Mouse (Mus musculus): ENCODE measurements around the gene Rbm6. TPM values are rescaled to one million over a fixed set of nuclear protein-coding genes. Genes with fewer than 3 reads are reported as not detected.

The Rbm6 gene
- total RNA-seq, 2 experiments from 2014 or later: 21.6 to 35.5 TPM

- no peak for DNase-seq
These were observed 7.4 kb upstream of the Rbm6 start for GRCm38 (mm10) chr9:107880411-107880810.

- peak; percentile 92 for DNase-seq
These were observed 513 bp downstream of the Rbm6 start for GRCm38 (mm10) chr9:107872350-107873098.

- no peak for DNase-seq
These were observed 7.0 kb downstream of the Rbm6 start for GRCm38 (mm10) chr9:107866081-107866480.

GRCm38 (mm10) chr9:107864493-107864892, 8.5 kb downstream of the Rbm6 start:
- no peak for DNase-seq

GRCm38 (mm10) chr9:107858343-107858742, 14.7 kb downstream of the Rbm6 start:
- no peak for DNase-seq

GRCm38 (mm10) chr9:107848922-107849321, 24.1 kb downstream of the Rbm6 start:
- DNase-seq: no peak

- no peak for DNase-seq
These were observed 30.3 kb downstream of the Rbm6 start for GRCm38 (mm10) chr9:107842709-107843108.

GRCm38 (mm10) chr9:107838869-107839268, 34.2 kb downstream of the Rbm6 start:
- DNase-seq: no peak

- DNase-seq: no peak
These were observed 39.2 kb downstream of the Rbm6 start for GRCm38 (mm10) chr9:107833826-107834225.

GRCm38 (mm10) chr9:107831765-107832164, 41.3 kb downstream of the Rbm6 start:
- no peak for DNase-seq

- no peak for DNase-seq
These were observed 60.9 kb downstream of the Rbm6 start for GRCm38 (mm10) chr9:107812132-107812531.

- DNase-seq: no peak
These were observed 62.1 kb downstream of the Rbm6 start for GRCm38 (mm10) chr9:107810985-107811384.

- DNase-seq: no peak
These were observed 81.3 kb downstream of the Rbm6 start for GRCm38 (mm10) chr9:107791714-107792113.

GRCm38 (mm10) chr9:107782536-107783203, 90.4 kb downstream of the Rbm6 start:
- no peak for DNase-seq

GRCm38 (mm10) chr9:107776809-107777208, 96.2 kb downstream of the Rbm6 start:
- no peak for DNase-seq

- no peak for DNase-seq
These were observed 98.6 kb downstream of the Rbm6 start for GRCm38 (mm10) chr9:107774411-107774810.

- DNase-seq: no peak
These were observed 101.3 kb downstream of the Rbm6 start for GRCm38 (mm10) chr9:107771782-107772181.

GRCm38 (mm10) chr9:107770374-107771290, 102.4 kb downstream of the Rbm6 start, which contains the start of gene Rbm5:
Gene Rbm5 (minus strand): TSS chr9:107770996.
- peak; percentile 88 for DNase-seq

GRCm38 (mm10) chr9:107770037-107770373, 103.0 kb downstream of the Rbm6 start:
- DNase-seq: no peak

GRCm38 (mm10) chr9:107769445-107770000, 103.5 kb downstream of the Rbm6 start:
- no peak for DNase-seq

GRCm38 (mm10) chr9:107768851-107769250, 104.2 kb downstream of the Rbm6 start:
- DNase-seq: no peak

- DNase-seq: no peak
These were observed 113.4 kb downstream of the Rbm6 start for GRCm38 (mm10) chr9:107759593-107759992.

Data from gastrocnemius, postnatal 10 days (tissue).